Mouse (Mus musculus): ENCODE measurements around the gene Tmem63b.
A peak's percentile ranks its signal among the peaks of the same experiment; 100 is the strongest.

Tmem63b gene

GRCm38 (mm10) chr17:45680391-45680980 lies 6.2 kb downstream of the Tmem63b start:
- DNase-seq (ENCODE audit: extremely low read depth, insufficient read length, low spot score) = no peak

- DNase-seq (ENCODE audit: extremely low read depth, insufficient read length, low spot score) = no peak
These were observed 8.6 kb downstream of the Tmem63b start for GRCm38 (mm10) chr17:45678106-45678505.

- no peak for DNase-seq (ENCODE audit: extremely low read depth, insufficient read length, low spot score)
These were observed 14.1 kb downstream of the Tmem63b start for GRCm38 (mm10) chr17:45672598-45672997.

GRCm38 (mm10) chr17:45671821-45672220 lies 14.9 kb downstream of the Tmem63b start:
- no peak for DNase-seq (ENCODE audit: extremely low read depth, insufficient read length, low spot score)

- DNase-seq (ENCODE audit: extremely low read depth, insufficient read length, low spot score) = no peak
These were observed 18.7 kb downstream of the Tmem63b start for GRCm38 (mm10) chr17:45667986-45668385.

- no peak for DNase-seq (ENCODE audit: extremely low read depth, insufficient read length, low spot score)
These were observed 19.2 kb downstream of the Tmem63b start for GRCm38 (mm10) chr17:45667481-45667880.

- DNase-seq (ENCODE audit: extremely low read depth, insufficient read length, low spot score) = no peak
These were observed 20.6 kb downstream of the Tmem63b start for GRCm38 (mm10) chr17:45666091-45666490.

GRCm38 (mm10) chr17:45664608-45665007 lies 22.1 kb downstream of the Tmem63b start:
- no peak for DNase-seq (ENCODE audit: extremely low read depth, insufficient read length, low spot score)

- peak; percentile 49 for DNase-seq (ENCODE audit: extremely low read depth, insufficient read length, low spot score)
These were observed 23.4 kb downstream of the Tmem63b start for GRCm38 (mm10) chr17:45663106-45663919.

GRCm38 (mm10) chr17:45659225-45659624 lies 27.5 kb downstream of the Tmem63b start, which contains the start of gene Capn11:
TSS of gene Capn11 (minus strand) at chr17:45659325.
- no peak for DNase-seq (ENCODE audit: extremely low read depth, insufficient read length, low spot score)

- no peak for DNase-seq (ENCODE audit: extremely low read depth, insufficient read length, low spot score)
These were observed 30.9 kb downstream of the Tmem63b start for GRCm38 (mm10) chr17:45655820-45656219.

- no peak for DNase-seq (ENCODE audit: extremely low read depth, insufficient read length, low spot score)
These were observed 33.5 kb downstream of the Tmem63b start for GRCm38 (mm10) chr17:45653233-45653632.

- DNase-seq (ENCODE audit: extremely low read depth, insufficient read length, low spot score) = no peak
These were observed 42.5 kb downstream of the Tmem63b start for GRCm38 (mm10) chr17:45644185-45644584.

GRCm38 (mm10) chr17:45642701-45643100 lies 44.0 kb downstream of the Tmem63b start:
- DNase-seq (ENCODE audit: extremely low read depth, insufficient read length, low spot score) = peak; percentile 65

- DNase-seq (ENCODE audit: extremely low read depth, insufficient read length, low spot score) = no peak
These were observed 44.7 kb downstream of the Tmem63b start for GRCm38 (mm10) chr17:45641981-45642380.

- DNase-seq (ENCODE audit: extremely low read depth, insufficient read length, low spot score) = no peak
These were observed 48.0 kb downstream of the Tmem63b start for GRCm38 (mm10) chr17:45638596-45639295.

GRCm38 (mm10) chr17:45634033-45634432 lies 52.7 kb downstream of the Tmem63b start:
- DNase-seq (ENCODE audit: extremely low read depth, insufficient read length, low spot score) = no peak

- no peak for DNase-seq (ENCODE audit: extremely low read depth, insufficient read length, low spot score)
These were observed 54.8 kb downstream of the Tmem63b start for GRCm38 (mm10) chr17:45631940-45632339.

- no peak for DNase-seq (ENCODE audit: extremely low read depth, insufficient read length, low spot score)
These were observed 55.7 kb downstream of the Tmem63b start for GRCm38 (mm10) chr17:45630992-45631391.

GRCm38 (mm10) chr17:45629861-45630694 lies 56.6 kb downstream of the Tmem63b start:
- peak; percentile 57 for DNase-seq (ENCODE audit: extremely low read depth, insufficient read length, low spot score)

All from 3134 (cell line).